Mouse (Mus musculus): ENCODE measurements around the gene Clgn. TPM values are rescaled to one million over a fixed set of nuclear protein-coding genes. Genes with fewer than 3 reads are reported as not detected.

Gene Clgn
- 9.0 and 10.4 TPM in 2 replicates for polyA plus RNA-seq (2012; rRNA removed)

GRCm38 (mm10) chr8:83389316-83390005 is at the start of gene Clgn:
Gene Clgn (plus strand): TSS chr8:83389867.

GRCm38 (mm10) chr8:83348263-83348662 is 41.4 kb upstream of the Clgn start, which contains the start of gene Mgat4d:
Gene Mgat4d (plus strand): TSS chr8:83348471.

GRCm38 (mm10) chr8:83458222-83458621 is 68.6 kb downstream of the Clgn start, which contains the start of gene Scoc:
Gene Scoc (minus strand): TSS chr8:83458391.

Other genes starting within 250 kb of the Clgn start
- 61.4 and 62.9 TPM in 2 replicates for gene Tbc1d9, start 224.5 kb upstream of the Clgn start, polyA plus RNA-seq (2012; rRNA removed)
- gene Gm10645, start 223.7 kb upstream of the Clgn start, polyA plus RNA-seq (2012; rRNA removed) = 2.3 and 2.5 TPM in 2 replicates
- 0.35 and 0.56 TPM in 2 replicates for gene Ucp1, start 99.5 kb upstream of the Clgn start, polyA plus RNA-seq (2012; rRNA removed)
- gene Elmod2, start 57.4 kb upstream of the Clgn start, polyA plus RNA-seq (2012; rRNA removed) = 18.7 and 20.3 TPM in 2 replicates
- not detected in 2 replicates for gene Mgat4d, start 41.4 kb upstream of the Clgn start, polyA plus RNA-seq (2012; rRNA removed)
- 288 and 319 TPM in 2 replicates for gene Scoc, start 68.5 kb downstream of the Clgn start, polyA plus RNA-seq (2012; rRNA removed)
- gene Olfr370, start 145.9 kb downstream of the Clgn start, polyA plus RNA-seq (2012; rRNA removed) = 0.03 and 0.09 TPM in 2 replicates
- gene Ndufb7, start 176.8 kb downstream of the Clgn start, polyA plus RNA-seq (2012; rRNA removed) = 322 and 325 TPM in 2 replicates
- 1,121 and 1,193 TPM in 2 replicates for gene Tecr, start 218.1 kb downstream of the Clgn start, polyA plus RNA-seq (2012; rRNA removed)
- gene Dnajb1, start 218.3 kb downstream of the Clgn start, polyA plus RNA-seq (2012; rRNA removed) = 35.8 and 36.4 TPM in 2 replicates